Mouse (Mus musculus) CD8-positive naive resting alpha-beta T cell, adult 2 months (primary cell): ENCODE data around the gene Tln1.
"Not testable (repeated sequence)": the region's sequence is repeated elsewhere in the genome, so short reads cannot be mapped to it uniquely, and the experiment has no call there.

Experiments
- DNase-seq, 2 experiments: peaks; one replicate each; pipeline ENCODE4 v3.0.0; 2022; ENCODE audit warnings: low read depth in 2 of 2, low spot score in 2 of 2

Gene Tln1

DNA sequence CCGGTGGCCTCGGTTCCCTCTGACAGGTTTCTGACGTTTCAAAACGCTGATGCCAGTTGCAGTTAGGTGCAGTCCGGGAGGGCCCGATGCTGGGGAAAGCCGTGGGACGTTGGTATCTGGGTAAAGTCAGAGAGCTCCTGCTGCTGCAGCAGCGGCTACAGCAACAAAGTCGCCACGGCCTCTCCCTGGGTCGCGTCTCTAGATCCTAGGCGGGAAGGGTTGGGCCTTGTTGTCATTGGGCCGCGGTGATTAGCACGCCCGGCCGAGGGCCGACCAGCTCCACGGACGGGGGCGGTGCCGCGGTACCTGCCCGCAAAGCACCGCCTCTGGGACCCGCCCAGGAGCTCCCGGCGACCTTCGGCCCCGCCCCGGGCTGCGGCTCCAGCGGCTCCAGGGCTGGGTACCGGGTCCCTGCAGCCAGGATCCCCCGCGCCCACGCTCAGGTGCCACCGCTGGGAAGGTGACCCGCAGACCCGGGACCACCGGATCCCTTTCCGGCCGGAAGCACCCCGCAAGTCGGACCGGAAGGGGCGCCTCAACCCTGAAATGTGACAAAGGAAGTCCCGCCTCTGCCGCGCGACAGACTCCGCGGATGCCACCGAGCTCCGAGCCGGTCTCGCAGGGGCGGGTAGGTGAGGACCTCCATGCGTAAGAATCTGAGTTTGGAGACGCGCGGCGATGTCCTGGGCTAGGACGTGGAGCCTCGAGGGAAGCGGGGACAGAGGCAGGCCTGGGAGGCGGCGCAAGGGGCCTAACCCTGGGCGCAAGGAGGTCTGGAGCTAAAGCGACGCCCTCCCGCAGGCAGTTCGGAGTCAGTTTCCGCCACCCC, 16.1 kb upstream of the Tln1 start, which contains the start of the genes Rgp1 and Gba2:
Gene Rgp1 (plus strand): TSS at position 340 of the 829 bp plus-strand sequence.
Gene Gba2 (minus strand): TSS at position 498 of the 829 bp plus-strand sequence.
- DNase-seq = peak; percentile 64 to 77

DNA sequence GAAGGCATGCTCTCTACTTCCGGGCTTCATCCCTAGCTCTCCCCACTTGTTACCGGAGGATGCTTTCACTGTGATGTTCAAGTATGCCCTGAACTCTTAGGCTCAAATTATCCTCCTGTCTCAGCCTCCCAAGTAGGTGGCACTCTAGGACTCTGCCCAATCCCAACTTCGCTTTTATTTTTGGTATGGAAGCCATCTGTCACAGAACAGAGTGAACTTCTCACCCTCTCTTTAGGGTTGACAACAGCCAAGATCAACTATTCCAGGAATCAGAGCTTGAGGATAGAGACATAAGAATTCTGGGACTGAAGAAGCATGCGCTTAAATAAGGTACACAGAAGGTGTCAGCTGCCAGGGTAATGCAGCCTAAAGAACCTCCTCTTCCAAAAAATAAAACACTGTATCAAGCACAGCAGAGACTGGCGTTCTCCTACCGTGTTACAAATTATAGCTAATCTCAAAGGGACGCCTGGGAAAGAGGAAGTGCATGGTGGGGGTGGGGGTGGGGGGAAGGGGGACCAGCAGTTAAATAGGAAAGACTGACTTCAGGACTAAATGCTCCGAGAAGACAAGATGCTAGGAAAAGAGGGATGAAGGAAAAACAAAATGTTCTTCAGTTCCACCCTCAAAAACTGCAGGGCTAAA, 14.9 kb upstream of the Tln1 start:
- no peak for DNase-seq

DNA sequence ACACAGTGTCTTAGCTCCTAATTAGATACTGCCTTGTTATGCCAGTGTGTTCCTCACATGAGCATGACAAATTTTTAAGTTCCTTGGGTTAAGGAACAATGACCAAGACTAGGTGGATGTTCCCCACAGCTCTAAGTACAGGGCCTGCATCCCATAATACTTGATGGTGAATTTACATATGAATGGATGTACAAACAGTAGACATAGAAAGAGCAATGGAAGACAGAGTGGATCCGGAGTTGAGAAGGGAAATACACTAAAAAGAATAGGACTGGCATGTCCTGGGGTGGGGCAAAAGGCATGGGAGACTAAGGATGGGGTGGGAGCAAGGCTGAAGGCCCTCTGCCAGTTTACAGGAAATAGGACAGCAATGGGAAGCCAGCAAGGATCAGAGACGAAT, 12.9 kb upstream of the Tln1 start:
- no peak for DNase-seq

DNA sequence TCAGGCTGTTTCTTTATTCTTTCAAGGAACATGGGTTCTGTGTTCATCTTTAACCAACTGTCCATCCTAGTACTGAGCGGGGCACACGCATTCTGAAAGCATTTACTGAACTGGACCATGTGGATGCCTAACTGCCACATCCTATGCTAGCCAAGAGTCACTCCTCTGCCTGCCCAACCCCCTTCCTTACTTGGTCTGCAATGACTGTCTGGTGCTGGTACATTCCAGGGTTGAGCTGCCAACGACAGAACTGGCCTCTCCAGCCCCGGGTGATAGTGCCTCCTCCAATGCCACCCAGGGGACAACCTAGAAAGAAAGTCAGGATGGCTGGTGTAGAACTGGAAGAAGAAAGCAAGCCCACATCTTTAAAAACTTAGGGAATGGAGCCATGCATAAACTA, 11.1 kb upstream of the Tln1 start:
- DNase-seq = no peak

DNA sequence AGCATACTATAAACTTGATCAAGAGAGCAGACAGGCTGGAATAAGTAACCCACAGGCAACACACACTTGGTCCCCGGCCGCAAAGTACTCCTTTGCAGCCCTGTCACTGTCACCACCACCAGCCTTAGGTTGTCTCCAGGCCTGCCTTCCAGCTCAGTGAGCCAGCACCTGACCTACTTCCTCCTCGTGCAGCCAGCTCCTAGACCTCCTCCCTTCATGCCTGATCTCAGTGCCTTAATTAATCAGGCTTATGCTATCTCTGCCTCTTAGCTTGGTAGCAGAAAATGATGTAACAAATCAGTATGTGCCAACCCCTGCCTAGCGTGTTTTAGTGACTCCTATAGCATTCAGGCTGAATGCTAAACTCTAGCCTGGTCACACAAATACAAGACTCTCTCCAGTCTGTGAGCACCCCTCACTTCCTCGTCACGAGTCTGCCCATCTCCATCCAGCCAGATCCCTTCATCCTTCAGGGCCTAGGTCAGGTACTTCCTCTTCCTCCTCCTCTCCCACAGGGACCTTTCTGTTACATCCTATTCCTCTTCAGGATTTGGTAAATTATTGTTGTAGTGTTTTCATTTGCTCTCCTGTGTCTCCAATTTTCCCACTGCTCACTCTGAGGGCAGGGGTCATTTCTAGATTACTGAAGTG, 9.0 kb upstream of the Tln1 start:
- DNase-seq = no peak

DNA sequence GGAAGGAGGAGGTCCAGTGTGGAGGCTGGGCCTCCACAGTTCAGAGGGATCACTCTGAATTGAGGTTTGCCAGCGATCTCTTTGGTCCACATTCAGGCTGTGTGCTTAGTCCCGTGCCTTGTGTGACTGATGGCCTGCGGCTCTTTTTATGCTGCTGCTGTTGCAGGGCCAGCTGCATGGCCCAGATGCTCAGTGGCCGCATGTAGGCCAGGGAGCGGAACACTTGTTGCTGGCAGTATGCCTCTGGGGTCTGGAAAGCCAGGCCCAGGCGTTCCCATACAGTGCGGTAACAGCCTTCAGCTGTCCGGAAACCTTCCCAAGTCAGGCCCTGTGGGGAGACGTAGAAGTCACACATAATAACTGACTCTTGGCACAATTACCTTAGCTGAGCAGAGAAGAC, 4.6 kb upstream of the Tln1 start:
- DNase-seq = no peak

DNA sequence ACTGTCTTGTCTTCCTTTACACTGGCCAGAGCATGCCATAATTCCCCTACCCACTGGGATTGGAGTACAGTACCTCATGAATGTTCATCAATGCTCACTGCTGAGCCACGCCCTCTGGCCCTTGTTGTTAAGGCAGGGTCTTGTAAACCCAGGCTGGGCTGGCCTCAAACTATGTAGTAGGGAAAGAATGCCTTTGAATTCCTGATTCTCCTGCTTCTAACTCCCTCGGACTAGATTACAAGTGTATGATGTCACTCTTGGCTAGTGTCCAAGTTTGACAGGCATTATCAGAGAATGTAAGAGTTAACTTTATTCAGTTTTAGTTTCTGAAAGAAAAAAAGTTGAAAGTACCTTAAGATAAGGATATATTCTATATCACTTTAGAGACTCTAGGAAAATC, 1.7 kb upstream of the Tln1 start:
- no peak for DNase-seq

DNA sequence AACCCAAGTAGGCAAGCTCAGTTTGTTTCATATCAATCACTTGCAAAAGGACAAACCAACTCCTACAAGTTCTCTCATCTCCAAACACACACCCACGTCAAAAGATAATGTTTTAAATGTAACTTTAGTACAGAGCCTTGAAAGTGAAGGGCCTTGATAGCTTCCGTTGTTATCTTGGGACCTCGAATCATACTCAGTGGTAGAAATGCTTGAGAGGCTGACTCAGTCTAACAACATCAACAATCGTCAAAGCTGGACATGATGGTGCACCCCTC, 1.0 kb upstream of the Tln1 start:
- no peak for DNase-seq

DNA sequence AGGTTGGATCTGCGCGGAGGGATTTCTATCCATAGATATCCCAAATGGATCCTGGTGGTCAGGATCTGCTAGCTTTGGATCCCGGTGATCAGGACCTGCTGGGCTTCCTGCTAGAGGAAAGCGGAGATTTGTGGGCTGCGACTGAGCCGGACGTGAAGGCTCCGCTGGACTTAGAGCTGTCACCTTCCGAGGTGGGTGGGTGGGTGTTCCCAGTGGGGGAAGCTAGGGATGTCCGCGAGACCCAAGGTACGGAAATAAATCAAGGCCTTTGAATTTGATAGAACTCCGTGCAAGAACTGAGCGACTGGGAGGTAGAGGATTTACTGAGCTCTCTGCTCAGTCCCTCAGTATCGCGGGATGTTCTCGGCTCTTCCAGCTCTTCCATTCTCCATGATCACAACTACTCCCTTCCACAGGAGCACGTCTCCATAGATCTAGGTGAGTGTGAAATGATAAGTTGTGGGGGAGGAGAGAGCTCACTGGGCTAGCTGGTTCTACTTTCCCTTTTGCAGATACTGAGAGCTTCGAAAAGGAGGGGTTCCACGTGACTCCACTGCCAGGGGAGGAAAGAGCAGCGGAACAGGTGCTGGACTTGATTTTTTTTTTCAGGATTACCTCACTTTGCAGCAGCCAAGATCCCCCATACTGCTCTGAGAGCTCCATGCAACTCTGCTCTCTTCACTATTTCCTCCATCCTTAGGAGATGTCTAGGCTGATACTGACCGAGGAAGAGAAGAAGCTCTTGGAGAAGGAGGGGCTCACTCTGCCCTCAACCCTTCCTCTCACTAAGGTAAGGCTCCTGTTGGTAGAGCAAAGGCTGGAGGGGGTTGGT, 494 bp upstream of the Tln1 start:
- no peak for DNase-seq

DNA sequence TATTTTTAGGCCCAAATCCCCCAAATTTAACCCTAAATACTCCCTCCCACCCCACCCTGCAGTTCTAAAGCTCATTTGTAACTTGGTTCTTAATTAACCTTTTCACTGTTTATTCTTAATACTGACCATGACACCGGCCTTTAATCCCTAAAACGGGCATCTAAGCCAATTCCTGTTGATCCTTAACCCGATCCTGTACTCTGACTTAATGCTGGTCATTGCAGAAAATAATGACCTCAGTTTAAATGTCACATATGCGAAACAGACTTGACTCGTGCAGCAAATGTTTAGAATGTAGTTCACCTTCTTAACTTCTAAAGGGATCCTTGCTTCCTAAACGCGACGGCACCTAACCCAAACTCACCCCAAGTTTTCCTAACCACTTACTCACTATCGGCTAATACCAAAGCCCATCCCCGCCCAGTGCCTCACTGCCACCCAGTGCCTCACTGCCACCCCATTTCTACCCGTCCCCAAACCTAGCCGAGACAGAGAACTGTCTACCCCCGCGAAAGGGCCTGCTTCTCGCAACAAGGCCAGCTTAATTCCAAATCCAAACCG, 975 bp downstream of the Tln1 start:
- DNase-seq = no peak

DNA sequence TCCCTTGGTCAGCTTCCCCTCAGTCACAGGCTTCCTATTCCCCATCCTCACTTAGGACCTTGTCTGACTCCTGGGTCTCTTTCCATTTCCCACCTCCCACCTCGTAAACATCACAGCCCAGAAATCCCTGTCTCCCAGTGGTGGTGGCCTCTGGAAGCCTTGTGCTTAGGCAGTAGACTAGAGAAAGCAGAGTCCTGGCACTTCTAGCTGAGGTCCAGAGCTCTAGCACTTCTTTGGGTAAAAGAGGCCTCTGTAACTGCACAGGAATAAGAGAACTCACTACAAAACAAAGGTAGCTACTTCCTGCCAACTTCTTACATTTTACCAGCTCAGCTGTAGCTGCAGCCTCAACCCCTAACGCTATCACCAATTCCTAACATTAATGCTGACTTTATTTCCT, 1.5 kb downstream of the Tln1 start:
- no peak for DNase-seq

DNA sequence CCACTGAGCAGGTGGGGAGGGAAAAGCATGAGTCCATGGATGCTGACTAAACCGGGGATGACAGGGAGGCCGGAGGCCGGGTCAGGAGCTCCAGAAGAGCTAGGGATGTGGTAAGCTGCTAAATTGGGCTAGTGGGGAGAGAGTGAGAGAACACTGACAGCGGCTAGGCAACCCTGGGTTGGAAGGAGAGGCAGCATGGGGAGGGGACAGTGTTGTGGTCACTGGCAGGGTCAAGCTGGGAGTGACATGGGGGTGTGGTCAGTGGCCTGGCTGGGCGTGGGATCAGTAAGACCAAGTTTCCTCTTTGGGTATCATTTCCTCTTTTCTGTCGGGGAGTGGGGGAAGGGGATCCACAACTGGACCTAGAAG, 2.3 kb downstream of the Tln1 start:
- DNase-seq = no peak

DNA sequence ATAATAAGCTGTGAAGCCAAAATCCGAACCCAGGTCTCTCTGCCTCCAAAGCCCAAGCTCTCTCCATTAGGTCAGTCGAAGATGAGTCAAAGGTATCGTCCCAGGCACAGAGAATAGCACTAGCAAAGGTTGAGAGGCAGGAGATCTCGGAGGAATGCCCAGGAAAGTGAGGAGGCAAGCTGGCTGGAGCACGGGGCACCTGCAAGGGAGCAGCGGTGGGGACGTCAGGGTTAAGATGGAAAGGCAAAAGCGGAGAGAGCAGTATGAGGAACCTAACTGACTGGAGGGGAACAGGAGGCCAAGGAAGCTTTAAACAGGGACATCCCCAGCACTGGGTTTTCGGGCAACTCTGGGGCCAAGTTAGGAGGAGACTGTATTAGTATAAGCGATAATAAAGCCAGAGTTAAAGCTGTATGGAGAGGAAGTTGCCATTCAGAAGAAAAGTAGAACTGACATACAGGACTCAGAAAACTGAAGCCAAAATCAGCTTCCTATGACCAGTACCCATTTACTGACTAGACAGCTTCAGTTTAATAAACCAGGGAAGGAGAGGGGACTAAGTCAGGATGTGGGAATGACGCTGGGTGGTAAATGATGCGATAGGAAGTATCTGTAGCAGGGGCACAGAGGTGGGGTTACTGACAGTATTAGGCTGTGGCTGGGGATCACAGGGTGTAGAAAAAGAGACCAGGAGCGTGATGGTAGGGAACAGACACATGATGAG, 2.8 kb downstream of the Tln1 start:
- no peak for DNase-seq

DNA sequence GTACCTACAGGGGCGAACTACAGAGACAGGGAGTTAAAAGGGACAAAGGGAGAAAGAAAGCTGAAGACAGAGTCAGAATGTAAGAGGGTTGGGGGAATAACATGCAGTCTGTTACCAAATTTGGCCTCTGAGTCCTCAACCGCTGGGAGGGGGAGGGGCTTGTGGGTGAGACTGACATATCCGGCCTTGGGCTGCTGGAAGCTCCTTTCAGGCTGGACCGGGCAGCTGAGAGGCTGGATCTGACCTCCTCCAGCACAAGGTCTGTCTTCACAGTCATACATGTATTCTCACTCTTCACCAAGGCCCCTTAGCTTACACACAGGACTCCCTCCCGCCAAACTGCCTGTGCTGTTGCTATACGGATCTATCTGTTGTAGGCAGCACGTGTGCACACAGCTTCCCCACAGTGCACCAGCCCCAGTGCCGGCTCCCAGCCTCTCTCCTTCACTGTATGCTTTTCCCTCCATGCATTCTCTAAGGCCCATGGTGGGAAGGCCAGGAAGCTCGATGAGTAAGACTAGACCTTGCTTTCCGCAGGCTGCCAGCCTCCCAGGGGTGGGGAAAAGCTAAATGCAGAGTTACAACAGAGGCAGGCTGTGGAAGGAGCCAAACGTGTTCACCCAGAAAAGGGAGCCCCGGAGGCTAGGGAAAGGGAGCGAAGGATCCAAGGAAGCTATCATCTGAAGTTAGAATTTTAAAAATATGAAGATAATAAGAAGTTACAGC, 3.7 kb downstream of the Tln1 start:
- DNase-seq = peak in 1 of 2 experiments; percentile 49

DNA sequence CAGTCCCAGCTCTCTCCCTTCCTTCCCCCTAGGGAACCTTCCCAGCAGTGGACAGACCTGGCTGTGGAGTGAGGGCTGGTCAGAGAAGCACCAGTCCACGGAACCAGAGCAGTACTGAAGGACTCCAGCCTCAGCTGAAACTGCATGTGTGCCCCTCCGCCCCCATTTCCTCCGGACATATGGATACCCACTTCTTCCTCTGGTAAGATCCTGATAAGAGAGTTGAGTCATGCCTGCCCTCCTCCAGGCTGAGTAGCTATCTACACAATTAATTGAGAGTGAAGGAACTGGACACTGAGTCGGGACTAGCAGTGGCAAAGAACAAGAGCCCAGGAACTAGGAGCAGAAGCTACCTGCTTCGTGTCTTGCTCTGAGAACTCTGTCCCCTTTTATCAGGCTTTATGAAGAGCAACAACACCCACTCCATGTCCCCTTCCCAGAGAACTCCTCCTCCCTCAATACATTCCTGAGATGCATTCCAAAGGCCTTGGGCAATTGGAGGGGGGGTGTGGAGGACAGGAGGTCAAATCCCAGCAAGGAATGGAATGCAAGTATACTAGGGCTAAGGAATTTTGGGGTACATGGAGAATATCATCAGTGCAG, 4.4 kb downstream of the Tln1 start:
- no peak for DNase-seq

DNA sequence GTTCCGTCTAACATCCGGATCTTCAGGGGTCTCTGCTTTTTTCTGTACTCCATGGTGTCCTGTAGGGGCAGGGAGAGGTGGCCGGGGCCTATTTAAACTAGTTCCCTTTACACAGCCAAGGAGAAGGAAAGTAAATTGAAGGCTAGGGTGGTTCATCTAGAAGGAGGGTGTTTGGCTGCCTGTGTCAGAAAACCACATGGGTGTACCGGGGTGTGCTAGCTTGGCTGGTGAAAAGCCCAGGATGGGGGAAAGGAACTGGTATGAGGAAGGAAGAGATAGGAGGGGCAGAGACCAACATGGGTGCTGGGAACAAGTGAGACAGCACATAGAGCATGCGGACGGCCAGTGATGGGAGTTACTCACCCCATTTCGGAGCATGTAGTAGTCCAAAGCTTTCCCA, 6.6 kb downstream of the Tln1 start:
- DNase-seq = no peak

DNA sequence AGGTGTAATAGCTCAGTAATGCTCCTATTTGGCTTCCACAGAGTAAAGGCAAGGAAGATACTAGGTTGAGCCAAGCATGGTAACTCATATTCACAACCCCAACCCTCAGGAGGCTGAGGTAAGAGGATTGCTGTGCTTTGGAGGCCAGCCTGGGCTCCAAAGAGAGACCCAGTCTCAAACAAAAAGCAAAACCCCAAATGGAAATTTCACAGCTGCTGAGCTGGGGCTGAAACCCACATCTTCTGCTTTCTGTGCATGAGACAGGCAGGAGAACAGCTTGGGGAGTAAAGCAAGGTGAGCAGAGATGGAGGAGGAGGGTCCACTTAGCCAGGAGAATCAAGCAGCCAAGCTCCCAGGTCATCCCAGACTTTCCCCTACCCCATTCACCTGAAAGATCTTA, 8.6 kb downstream of the Tln1 start:
- no peak for DNase-seq

DNA sequence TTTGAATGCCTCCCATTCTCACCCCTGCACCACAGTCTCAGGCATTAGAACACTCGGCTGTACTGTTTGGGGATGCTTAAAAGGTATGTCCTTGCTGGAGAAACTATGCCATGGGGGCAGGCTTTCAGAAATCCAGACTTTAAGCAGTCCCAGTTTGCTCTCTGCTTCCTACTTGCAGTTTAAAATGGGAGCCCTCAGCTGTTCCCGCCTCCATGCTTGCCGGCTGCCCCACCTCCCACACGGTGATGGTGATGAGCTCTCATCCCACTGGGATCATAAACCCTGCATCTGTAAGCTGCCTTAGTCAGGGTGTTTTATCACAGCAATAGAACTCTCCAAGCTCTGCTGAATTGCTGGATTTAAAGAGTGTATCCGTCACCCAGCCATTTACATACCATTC, 10.1 kb downstream of the Tln1 start:
- DNase-seq = no peak

DNA sequence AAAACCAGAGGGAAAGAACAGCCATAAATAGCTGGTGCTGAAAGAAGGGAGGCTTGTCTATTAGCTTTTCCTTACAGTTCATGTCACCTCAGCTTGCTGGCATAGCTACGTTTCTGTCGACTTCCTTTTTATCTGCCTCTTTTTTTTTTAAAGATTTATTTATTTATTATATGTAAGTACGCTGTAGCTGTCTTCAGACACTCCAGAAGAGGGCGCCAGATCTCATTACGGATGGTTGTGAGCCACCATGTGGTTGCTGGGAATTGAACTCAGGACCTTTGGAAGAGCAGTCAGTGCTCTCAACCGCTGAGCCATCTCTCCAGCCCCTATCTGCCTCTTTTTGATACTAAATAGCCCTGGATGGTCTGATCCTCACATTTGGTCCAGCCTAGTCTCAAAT, 10.6 kb downstream of the Tln1 start:
- DNase-seq = not testable (repeated sequence)

DNA sequence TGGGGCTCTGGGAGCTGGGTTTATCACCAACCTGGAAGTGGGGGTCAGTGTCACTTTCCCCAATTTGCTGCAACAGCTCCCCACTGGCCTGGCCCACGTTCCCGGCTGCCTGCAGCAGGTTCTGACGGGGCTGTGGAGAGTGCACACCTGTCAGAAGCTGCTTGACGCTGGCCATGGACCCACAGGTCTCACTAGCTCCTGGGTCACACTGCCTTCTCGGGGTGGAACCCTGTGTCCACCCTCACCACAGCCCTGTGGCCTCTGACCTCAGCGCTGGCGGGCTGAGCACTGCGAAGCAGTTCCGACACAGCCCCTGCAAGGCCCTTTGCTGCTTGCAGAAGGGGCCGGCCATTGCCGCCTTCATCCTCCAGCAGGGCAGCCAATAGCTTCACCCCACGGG, 13.4 kb downstream of the Tln1 start:
- DNase-seq = no peak
